Mouse (Mus musculus): ENCODE measurements around the gene C2cd6. TPM values are rescaled to one million over a fixed set of nuclear protein-coding genes. Genes with fewer than 3 reads are reported as not detected.

The C2cd6 gene
- total and polyA plus RNA-seq, 2 experiments from 2014 or later, result not detected

DNA sequence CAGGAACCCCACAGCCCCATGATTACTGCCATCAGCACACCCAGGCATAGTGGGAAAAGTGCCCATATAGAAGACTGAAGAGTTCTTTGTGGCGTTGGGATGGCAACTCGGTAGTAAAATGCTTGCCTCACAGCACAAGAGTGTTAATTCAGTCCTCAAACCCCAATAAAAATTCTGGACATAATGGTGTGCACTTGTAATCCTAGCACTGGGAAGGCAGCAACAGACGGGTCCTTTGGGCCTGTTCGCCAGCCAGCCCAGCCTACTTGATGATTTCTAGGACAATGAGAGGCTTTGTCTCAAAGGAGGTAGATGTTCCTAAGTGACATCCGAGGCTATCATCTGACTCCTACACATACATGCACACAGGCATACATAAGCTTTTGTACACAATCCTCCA lies 57.0 kb downstream of the C2cd6 start:
- Histone ChIP-seq H3K27ac (no peak overlapping the region), H3K4me2 (ENCODE audit: low read depth, low read length) (no peak overlapping the region), H3K9me3 (ENCODE audit: low read length) (no peaks in the 10 kb centered on the region), H3K9ac (replicated peaks; ENCODE audit: low read length) (no peak overlapping the region), H3K36me3 (ENCODE audit: insufficient read depth, low read length) (no peaks in the 10 kb centered on the region), H3K27me3 (ENCODE audit: insufficient read depth, low read length) (no peaks in the 10 kb centered on the region), H3K4me1 (ENCODE audit: insufficient read depth, low read length) (no peaks in the 10 kb centered on the region), H3K4me3 (ENCODE audit: low read length) (no peak overlapping the region)
- DNase-seq (ENCODE audit: low spot score) (peak; percentile 37), ATAC-seq (peak; percentile 61)
- WGBS, result 69% methylated on average over 5 of the region's 5 CpGs
- TF ChIP-seq CTCF (IDR thresholded peaks at IDR 0.05; ENCODE audit: low read depth), result no peak

DNA sequence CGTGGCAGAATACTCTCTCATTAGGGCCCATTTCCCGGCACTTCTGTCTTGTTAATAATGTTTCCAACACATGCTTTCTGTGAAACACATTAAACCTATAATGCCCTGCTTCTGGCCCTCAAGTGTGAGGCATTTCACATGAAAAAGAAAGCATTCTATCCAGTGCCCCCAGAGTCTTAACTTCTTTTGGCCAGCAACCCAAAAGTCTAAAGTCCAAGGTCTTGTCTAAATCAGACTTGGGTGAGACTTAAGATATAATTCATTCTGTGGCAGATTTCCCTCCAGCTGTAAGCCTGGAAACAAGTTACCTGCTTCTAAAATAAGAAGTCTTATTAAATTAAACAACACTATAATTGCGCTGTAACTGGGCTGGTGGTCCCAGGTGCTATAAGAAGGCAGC lies 73.1 kb downstream of the C2cd6 start:
- no peak for ATAC-seq
- Histone ChIP-seq H3K4me1 (ENCODE audit: insufficient read depth, low read length) (no peaks in the 10 kb centered on the region), H3K9ac (replicated peaks; ENCODE audit: low read length) (no peak overlapping the region), H3K4me3 (ENCODE audit: low read length) (no peak overlapping the region), H3K27me3 (ENCODE audit: insufficient read depth, low read length) (no peaks in the 10 kb centered on the region), H3K36me3 (ENCODE audit: insufficient read depth, low read length) (no peaks in the 10 kb centered on the region), H3K9me3 (ENCODE audit: low read length) (no peaks in the 10 kb centered on the region), H3K4me2 (ENCODE audit: low read depth, low read length) (no peak overlapping the region), H3K27ac (no peak overlapping the region)
- TF ChIP-seq CTCF (IDR thresholded peaks at IDR 0.05; ENCODE audit: low read depth), result no peak
- 74% methylated on average over 3 of the region's 3 CpGs for WGBS
- no peak for DNase-seq (ENCODE audit: low spot score)

DNA sequence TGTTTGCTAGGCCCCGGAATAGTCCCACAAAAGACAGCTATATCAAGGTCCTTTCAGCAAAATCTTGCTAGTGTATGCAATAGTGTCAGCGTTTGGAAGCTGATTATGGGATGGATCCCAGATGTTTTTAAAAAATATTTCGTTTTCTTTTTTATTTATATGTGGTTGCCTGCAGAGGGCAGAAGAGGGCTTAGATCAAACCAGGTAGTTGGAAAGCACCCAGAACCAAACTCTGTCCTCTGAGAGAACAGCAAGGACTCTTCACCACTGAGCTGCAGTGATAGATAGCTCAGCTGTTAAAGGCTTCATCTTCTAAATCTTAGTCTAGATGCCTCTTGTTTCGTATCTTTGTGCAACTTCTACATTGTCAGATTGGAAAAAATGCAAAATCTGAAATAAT lies 85.5 kb downstream of the C2cd6 start:
- peak; percentile 63 for DNase-seq (ENCODE audit: low spot score)
- H3K36me3 ChIP-seq (ENCODE audit: insufficient read depth, low read length), result no peaks in the 10 kb centered on the region
- no peaks in the 10 kb centered on the region for H3K27me3 ChIP-seq (ENCODE audit: insufficient read depth, low read length)
- peak; percentile 42 for TF ChIP-seq CTCF (IDR thresholded peaks at IDR 0.05; ENCODE audit: low read depth)
- no peak for ATAC-seq
- no peak overlapping the region for H3K4me2 ChIP-seq (ENCODE audit: low read depth, low read length)
- H3K9me3 ChIP-seq (ENCODE audit: low read length), result no peaks in the 10 kb centered on the region
- 45% methylated on average over 4 of the region's 4 CpGs for WGBS
- H3K9ac ChIP-seq (replicated peaks; ENCODE audit: low read length), result no peak overlapping the region
- H3K4me1 ChIP-seq (ENCODE audit: insufficient read depth, low read length), result no peaks in the 10 kb centered on the region
- no peak overlapping the region for H3K4me3 ChIP-seq (ENCODE audit: low read length)
- no peak overlapping the region for H3K27ac ChIP-seq

Other genes starting within 250 kb of the C2cd6 start
- gene Trak2, start 121.5 kb downstream of the C2cd6 start, total RNA-seq (2014; rRNA removed), result 44.7 and 72.1 TPM in 2 replicates
- 14.7 and 15.7 TPM in 2 replicates for gene Trak2, start 121.5 kb downstream of the C2cd6 start, polyA plus RNA-seq (2015; fragmentation: Nextera tagmentation; extraction: Ambion mirVana)
- 33.0 and 42.9 TPM in 2 replicates for gene Stradb, start 121.4 kb downstream of the C2cd6 start, total RNA-seq (2014; rRNA removed)
- 85.6 and 95.5 TPM in 2 replicates for gene Stradb, start 121.4 kb downstream of the C2cd6 start, polyA plus RNA-seq (2015; fragmentation: Nextera tagmentation; extraction: Ambion mirVana)
- 26.1 and 27.3 TPM in 2 replicates for gene Tmem237, start 25.5 kb upstream of the C2cd6 start, total RNA-seq (2014; rRNA removed)
- 55.8 and 56.3 TPM in 2 replicates for gene Tmem237, start 25.5 kb upstream of the C2cd6 start, polyA plus RNA-seq (2015; fragmentation: Nextera tagmentation; extraction: Ambion mirVana)
- gene Mpp4, start 68.5 kb upstream of the C2cd6 start, total RNA-seq (2014; rRNA removed), result 1.4 and 2.8 TPM in 2 replicates
- 0.43 and 0.45 TPM in 2 replicates for gene Mpp4, start 68.5 kb upstream of the C2cd6 start, polyA plus RNA-seq (2015; fragmentation: Nextera tagmentation; extraction: Ambion mirVana)
- 32.8 and 35.9 TPM in 2 replicates for gene Als2, start 142.3 kb upstream of the C2cd6 start, total RNA-seq (2014; rRNA removed)
- 11.6 and 12.1 TPM in 2 replicates for gene Als2, start 142.3 kb upstream of the C2cd6 start, polyA plus RNA-seq (2015; fragmentation: Nextera tagmentation; extraction: Ambion mirVana)
- gene Cdk15, start 162.0 kb upstream of the C2cd6 start, total RNA-seq (2014; rRNA removed), result 1.3 TPM in 2 replicates
- gene Cdk15, start 162.0 kb upstream of the C2cd6 start, polyA plus RNA-seq (2015; fragmentation: Nextera tagmentation; extraction: Ambion mirVana), result 1.5 and 1.8 TPM in 2 replicates